Mouse (Mus musculus): ENCODE measurements around the gene Add2. TPM values are rescaled to one million over a fixed set of nuclear protein-coding genes. Genes with fewer than 3 reads are reported as not detected.
A peak's percentile ranks its signal among the peaks of the same experiment; 100 is the strongest.

Add2 gene
- polyA plus RNA-seq, 1 experiment: 91.8 TPM

DNA sequence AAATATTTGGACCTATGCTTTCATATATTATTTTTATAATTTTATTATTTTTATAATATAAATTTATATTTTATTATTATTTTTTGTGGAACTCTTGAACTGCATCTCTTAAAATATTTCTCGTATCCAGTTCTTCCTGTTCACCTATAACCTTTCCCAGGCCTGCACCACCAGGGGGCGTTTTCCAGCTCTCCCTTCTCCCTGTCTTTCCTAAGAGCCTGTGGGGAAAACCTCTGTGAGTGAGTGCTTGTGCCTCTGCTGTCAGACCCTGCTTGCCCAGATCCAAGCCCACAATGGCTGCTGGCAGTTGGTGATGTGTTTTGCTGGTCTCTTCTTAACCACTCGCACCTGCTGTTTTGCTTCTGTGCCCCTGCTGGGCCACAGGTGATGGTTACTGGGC, 113.3 kb downstream of the Add2 start:
- WGBS: 20% methylated on average over 3 of the region's 3 CpGs
- Histone ChIP-seq H3K4me3 (replicated peaks; ENCODE audit: control insufficient read depth, low read depth, low read length) (no peak overlapping the region), H3K4me1 (ENCODE audit: control insufficient read depth, insufficient read depth, low read length) (no peaks in the 10 kb centered on the region), H3K27ac (ENCODE audit: control insufficient read depth, insufficient read depth, low read depth, low read length, poor library complexity) (no peak overlapping the region)
- no peak for TF ChIP-seq POLR2A (IDR thresholded peaks at IDR 0.05; ENCODE audit: borderline replicate concordance, control insufficient read depth, low read depth, low read length)
- TF ChIP-seq CTCF (IDR thresholded peaks at IDR 0.05; ENCODE audit: control insufficient read depth, insufficient read depth, low read length): peak; percentile 48

GRCm38 (mm10) chr6:86144986-86145385, 116.5 kb downstream of the Add2 start:
- 83% methylated on average over 6 of the region's 6 CpGs for WGBS
- Histone ChIP-seq H3K4me1 (ENCODE audit: control insufficient read depth, insufficient read depth, low read length) (no peaks in the 10 kb centered on the region), H3K4me3 (replicated peaks; ENCODE audit: control insufficient read depth, low read depth, low read length) (no peak overlapping the region), H3K27ac (ENCODE audit: control insufficient read depth, insufficient read depth, low read depth, low read length, poor library complexity) (no peak overlapping the region)
- TF ChIP-seq POLR2A (IDR thresholded peaks at IDR 0.05; ENCODE audit: borderline replicate concordance, control insufficient read depth, low read depth, low read length) (no peak), CTCF (IDR thresholded peaks at IDR 0.05; ENCODE audit: control insufficient read depth, insufficient read depth, low read length) (no peak)

DNA sequence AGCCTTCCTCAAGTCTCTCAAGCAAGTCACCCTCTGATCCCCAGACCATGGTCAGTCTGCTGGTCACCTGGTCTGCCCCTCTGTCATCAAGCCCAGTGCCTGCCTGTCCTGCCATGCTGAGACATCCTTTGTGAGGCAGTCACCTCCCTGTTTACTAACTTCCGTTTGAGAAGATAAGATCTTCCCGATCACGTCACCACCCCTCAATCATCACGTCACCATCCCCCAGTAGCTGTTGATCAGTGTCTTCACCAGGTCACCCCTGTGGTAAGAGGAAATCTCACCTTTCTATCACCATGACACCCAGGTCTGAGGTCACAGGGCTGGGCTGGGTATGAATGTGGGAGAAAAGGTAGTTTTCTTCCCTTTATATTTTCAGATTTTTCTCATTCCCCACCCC, 120.0 kb downstream of the Add2 start:
- H3K4me1 ChIP-seq (ENCODE audit: control insufficient read depth, insufficient read depth, low read length): no peaks in the 10 kb centered on the region
- WGBS: 52% methylated on average over 4 of the region's 4 CpGs
- H3K4me3 ChIP-seq (replicated peaks; ENCODE audit: control insufficient read depth, low read depth, low read length): no peak overlapping the region
- H3K27ac ChIP-seq (ENCODE audit: control insufficient read depth, insufficient read depth, low read depth, low read length, poor library complexity): no peak overlapping the region
- TF ChIP-seq POLR2A (IDR thresholded peaks at IDR 0.05; ENCODE audit: borderline replicate concordance, control insufficient read depth, low read depth, low read length): no peak
- no peak for TF ChIP-seq CTCF (IDR thresholded peaks at IDR 0.05; ENCODE audit: control insufficient read depth, insufficient read depth, low read length)

DNA sequence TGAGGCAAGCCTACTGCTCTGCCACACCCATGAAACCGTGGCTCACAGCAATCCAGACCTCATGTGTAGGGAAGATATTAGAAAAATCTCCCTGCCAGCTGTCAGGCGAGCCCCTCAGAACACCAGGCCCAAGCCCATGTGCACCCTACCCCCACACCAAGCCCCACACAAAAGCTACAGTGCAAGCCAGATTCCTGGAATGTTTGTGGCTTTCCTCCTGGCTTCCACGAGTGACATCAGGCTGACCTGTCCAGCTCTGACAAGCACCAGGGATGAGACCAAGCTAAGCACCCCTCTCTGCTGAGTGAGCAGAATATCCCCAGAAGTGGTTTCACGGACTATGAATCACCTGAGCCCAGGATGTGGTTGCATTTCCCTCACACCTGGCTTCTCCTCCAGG, 120.5 kb downstream of the Add2 start:
- Histone ChIP-seq H3K4me1 (ENCODE audit: control insufficient read depth, insufficient read depth, low read length) (no peaks in the 10 kb centered on the region), H3K4me3 (replicated peaks; ENCODE audit: control insufficient read depth, low read depth, low read length) (no peak overlapping the region), H3K27ac (ENCODE audit: control insufficient read depth, insufficient read depth, low read depth, low read length, poor library complexity) (no peak overlapping the region)
- TF ChIP-seq POLR2A (IDR thresholded peaks at IDR 0.05; ENCODE audit: borderline replicate concordance, control insufficient read depth, low read depth, low read length) (no peak), CTCF (IDR thresholded peaks at IDR 0.05; ENCODE audit: control insufficient read depth, insufficient read depth, low read length) (no peak)
- WGBS: 45% methylated on average over 4 of the region's 4 CpGs

DNA sequence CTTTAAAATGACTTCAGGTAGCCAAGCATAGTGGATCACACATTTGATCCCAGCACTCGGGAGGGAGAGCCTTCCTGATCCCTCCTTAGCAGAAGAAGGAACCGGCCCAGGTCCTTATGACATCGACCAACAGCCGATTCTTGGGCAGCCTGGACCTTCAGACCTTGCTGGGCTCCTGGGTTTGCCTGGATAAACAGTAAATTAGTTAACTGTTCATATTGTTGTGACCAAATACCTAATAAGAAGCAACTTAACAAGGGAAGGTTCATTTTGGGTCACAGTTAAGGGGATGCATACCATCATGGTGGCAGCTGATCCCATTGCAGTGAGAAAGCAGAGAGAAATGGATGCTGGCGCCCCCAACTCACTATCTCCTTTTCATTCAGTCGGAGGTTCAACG, 124.2 kb downstream of the Add2 start:
- no peak overlapping the region for H3K27ac ChIP-seq (ENCODE audit: control insufficient read depth, insufficient read depth, low read depth, low read length, poor library complexity)

DNA sequence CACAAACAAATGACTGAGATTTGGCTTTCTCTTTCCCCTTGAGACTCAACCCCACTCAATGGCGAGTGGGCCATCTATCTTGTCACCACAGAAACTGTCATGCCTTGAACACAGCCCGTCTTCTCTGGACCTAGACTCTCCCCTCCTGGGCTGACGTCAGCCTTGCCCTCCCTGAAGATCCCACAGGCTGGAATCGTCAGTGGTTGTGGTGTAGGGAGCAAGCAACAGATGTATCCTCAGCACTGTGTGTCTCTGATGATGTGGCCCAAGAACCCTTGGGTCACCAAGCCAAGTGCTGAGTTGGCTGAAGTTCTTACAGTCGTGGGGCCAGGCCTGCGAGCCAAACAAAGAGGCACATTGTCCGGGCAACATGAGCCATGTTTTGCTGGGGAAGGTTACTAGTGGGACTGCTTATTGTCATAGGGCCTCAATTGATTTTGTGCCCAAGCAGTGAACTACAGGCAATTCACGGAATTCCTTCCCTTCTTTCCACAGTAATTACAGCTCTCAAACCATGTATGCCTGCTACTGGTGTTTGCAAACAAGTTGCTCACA, 125.0 kb downstream of the Add2 start:
- H3K27ac ChIP-seq (ENCODE audit: control insufficient read depth, insufficient read depth, low read depth, low read length, poor library complexity): no peak overlapping the region
- H3K4me3 ChIP-seq (replicated peaks; ENCODE audit: control insufficient read depth, low read depth, low read length): no peak overlapping the region
- WGBS: 74% methylated on average over 8 of the region's 8 CpGs
- no peak for TF ChIP-seq POLR2A (IDR thresholded peaks at IDR 0.05; ENCODE audit: borderline replicate concordance, control insufficient read depth, low read depth, low read length)
- TF ChIP-seq CTCF (IDR thresholded peaks at IDR 0.05; ENCODE audit: control insufficient read depth, insufficient read depth, low read length): no peak
- no peaks in the 10 kb centered on the region for H3K4me1 ChIP-seq (ENCODE audit: control insufficient read depth, insufficient read depth, low read length)

More for the DNA sequence above, 124.2 kb downstream of the Add2 start:
- Histone ChIP-seq H3K4me1 (ENCODE audit: control insufficient read depth, insufficient read depth, low read length) (no peaks in the 10 kb centered on the region), H3K4me3 (replicated peaks; ENCODE audit: control insufficient read depth, low read depth, low read length) (no peak overlapping the region)
- no peak for TF ChIP-seq POLR2A (IDR thresholded peaks at IDR 0.05; ENCODE audit: borderline replicate concordance, control insufficient read depth, low read depth, low read length)
- no peak for TF ChIP-seq CTCF (IDR thresholded peaks at IDR 0.05; ENCODE audit: control insufficient read depth, insufficient read depth, low read length)
- 82% methylated on average over 7 of the region's 7 CpGs for WGBS

DNA sequence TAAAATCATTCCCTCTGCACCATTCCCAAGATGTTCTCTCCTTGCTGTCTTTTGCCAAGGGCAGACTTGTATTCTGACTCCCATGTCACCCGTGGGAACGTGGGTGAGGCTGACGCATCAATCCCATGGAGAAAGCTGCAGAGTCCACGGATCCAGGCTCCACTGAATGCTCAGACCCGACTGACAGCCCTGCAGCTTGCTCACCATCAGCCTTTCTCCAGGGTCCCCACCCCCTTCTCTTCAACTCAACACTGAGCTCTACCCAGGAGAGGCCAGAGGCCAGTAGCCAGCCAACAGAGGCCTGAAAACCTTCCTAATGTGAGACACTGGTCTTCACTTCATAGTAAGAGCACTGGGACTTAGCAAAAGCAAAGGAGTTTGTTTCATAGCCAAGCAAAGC, 125.5 kb downstream of the Add2 start:
- H3K4me3 ChIP-seq (replicated peaks; ENCODE audit: control insufficient read depth, low read depth, low read length): no peak overlapping the region
- TF ChIP-seq POLR2A (IDR thresholded peaks at IDR 0.05; ENCODE audit: borderline replicate concordance, control insufficient read depth, low read depth, low read length) (no peak), CTCF (IDR thresholded peaks at IDR 0.05; ENCODE audit: control insufficient read depth, insufficient read depth, low read length) (no peak)
- H3K4me1 ChIP-seq (ENCODE audit: control insufficient read depth, insufficient read depth, low read length): no peaks in the 10 kb centered on the region
- no peak overlapping the region for H3K27ac ChIP-seq (ENCODE audit: control insufficient read depth, insufficient read depth, low read depth, low read length, poor library complexity)
- 74% methylated on average over 5 of the region's 5 CpGs for WGBS

DNA sequence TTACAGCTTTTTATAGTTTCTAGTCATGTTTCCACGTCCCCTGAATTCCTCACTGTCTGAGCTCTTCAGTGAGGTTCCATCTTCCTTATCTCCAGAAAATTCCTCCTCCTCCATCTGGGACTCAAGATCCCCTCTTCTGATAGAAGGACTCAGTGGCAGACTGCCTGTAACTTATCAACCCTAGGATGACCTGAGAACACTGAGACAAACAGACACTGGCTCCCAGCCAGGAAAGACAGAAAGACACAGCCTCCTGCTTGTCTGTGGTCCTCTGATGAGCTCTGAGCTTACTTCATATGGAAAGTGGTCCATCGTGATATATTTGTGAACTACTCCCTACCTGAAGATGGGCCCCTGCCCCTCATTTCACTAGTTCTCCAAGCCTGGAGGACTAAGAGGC, 126.0 kb downstream of the Add2 start:
- TF ChIP-seq POLR2A (IDR thresholded peaks at IDR 0.05; ENCODE audit: borderline replicate concordance, control insufficient read depth, low read depth, low read length) (no peak), CTCF (IDR thresholded peaks at IDR 0.05; ENCODE audit: control insufficient read depth, insufficient read depth, low read length) (no peak)
- WGBS: 55% methylated on average over 2 of the region's 2 CpGs
- Histone ChIP-seq H3K4me3 (replicated peaks; ENCODE audit: control insufficient read depth, low read depth, low read length) (no peak overlapping the region), H3K27ac (ENCODE audit: control insufficient read depth, insufficient read depth, low read depth, low read length, poor library complexity) (no peak overlapping the region), H3K4me1 (ENCODE audit: control insufficient read depth, insufficient read depth, low read length) (no peaks in the 10 kb centered on the region)
